Mouse (Mus musculus) testis, adult 10 weeks (tissue): Measurements from ENCODE around the gene DXBay18. TPM values are rescaled to one million over a fixed set of nuclear protein-coding genes. Genes with fewer than 3 reads are reported as not detected.

ENCODE experiments used
- polyA plus RNA-seq: library from polyadenylated mRNA; stranded (reverse); fragments of 350-450 nt; fragmentation: Illumina TruSeq; extraction: RNeasy Lipid Tissue Mini Kit (QIAGEN cat#74804); gene quantifications from one replicate; pipeline ENCODE4 v1.2.3, GENCODE M21; 2014; ENCODE audit warnings: low read depth, low replicate concordance

The DXBay18 gene
- polyA plus RNA-seq: 0.21 TPM

DNA sequence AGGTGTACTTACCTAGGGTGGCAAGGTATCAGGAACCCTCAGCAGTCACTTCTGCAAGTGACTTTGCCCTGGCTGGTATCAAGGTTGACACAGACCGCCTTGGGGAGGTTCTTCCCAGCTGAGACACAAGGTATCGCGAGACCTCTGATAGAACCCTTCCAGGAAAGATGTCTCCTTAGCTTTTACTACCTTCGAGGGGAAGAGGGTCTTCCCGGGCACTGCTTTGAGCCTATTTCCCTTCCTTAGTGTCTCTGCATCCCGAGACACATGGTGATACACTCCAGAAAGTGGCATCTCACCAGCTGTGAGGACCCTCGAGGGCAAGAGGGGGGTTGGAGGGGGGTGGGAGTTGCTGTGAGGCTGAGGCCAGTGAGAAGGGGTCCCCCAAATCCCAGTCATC lies at the start of gene DXBay18:
Gene DXBay18, minus strand, starts transcription at position 101 of the 400 bp plus-strand sequence.

GRCm38 (mm10) chrX:73191934-73192333 lies 42.7 kb upstream of the DXBay18 start, which contains the start of gene Xlr3b:
Gene Xlr3b (plus strand): TSS chrX:73192207.

DNA sequence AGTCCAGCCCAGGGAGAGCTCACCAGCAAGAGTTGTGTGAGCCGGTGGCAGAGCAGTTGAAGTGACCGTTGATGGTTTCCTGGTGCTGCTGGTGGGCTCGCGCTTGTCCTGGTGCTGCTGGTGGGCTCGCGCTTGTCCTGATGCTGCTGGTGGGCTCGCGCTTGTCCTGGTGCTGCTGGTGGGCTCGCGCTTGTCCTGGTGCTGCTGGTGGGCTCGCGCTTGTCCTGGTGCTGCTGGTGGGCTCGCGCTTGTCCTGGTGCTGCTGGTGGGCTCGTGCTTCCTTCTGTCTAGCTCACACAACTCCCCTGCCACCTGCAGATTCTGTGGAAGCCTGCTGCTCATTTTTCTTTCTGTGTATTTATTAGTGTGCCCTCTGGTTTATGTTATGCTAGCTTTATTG lies 27.6 kb upstream of the DXBay18 start, which contains the start of gene Spin2d:
Gene Spin2d, minus strand, starts transcription at position 101 of the 400 bp plus-strand sequence.

DNA sequence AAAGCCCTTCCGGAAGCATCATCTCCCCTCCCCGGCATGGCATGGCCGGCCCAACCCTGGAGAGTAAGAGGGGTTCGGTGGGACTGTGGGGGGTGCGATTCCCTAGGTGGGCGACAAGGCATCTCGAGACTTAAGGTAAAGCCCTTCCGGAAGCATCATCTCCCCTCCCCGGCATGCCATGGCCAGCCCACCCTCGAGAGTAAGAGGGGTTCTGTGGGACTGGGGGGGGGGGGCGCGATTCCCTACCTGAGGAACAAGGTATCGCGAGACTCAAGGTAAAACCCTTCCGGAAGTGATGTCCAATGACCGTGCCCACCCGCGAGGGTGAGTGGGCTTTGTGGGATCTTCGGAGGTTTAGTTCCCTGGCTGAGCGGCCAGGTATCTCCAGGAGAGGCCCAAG lies 754 bp downstream of the DXBay18 start, which contains the start of gene Xlr5b:
Gene Xlr5b, plus strand, starts transcription at position 301 of the 400 bp plus-strand sequence.

DNA sequence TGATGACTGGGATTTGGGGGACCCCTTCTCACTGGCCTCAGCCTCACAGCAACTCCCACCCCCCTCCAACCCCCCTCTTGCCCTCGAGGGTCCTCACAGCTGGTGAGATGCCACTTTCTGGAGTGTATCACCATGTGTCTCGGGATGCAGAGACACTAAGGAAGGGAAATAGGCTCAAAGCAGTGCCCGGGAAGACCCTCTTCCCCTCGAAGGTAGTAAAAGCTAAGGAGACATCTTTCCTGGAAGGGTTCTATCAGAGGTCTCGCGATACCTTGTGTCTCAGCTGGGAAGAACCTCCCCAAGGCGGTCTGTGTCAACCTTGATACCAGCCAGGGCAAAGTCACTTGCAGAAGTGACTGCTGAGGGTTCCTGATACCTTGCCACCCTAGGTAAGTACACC lies 32.5 kb downstream of the DXBay18 start, which contains the start of gene Gm14685:
Gene Gm14685, plus strand, starts transcription at position 301 of the 400 bp plus-strand sequence.

DNA sequence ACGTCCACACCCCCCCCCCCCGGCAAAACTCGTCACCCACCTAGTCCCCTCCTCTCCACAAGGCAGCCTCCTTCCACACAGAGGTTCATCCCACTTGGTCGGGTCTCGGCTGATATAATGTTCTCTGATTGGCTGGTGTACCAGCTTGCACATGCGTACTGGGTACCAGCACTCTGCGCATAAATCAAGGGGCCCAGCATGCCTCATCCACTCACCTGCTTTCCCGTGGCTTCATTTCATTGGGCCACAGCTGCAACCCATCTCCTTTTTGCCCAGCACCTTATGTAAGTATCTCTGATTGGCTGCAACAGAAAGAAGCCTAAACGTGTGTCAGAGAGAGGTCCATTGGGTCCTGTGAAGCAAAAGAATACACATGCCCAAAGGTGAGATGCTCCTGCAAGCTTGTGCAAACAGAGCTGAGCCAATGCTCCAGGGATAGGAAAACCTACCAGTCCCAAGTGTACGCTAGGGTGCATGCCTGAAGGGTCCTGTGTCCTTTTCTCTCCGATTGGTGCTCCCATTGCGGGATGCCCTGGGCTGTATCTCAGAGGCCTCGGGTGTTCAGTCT lies 52.2 kb downstream of the DXBay18 start, which contains the start of gene Xlr3a:
Gene Xlr3a, minus strand, starts transcription at position 155 of the 568 bp plus-strand sequence.

Other genes starting within 250 kb of the DXBay18 start
- gene Cetn2, start 231.0 kb downstream of the DXBay18 start, polyA plus RNA-seq: 33.6 TPM
- 16.9 TPM for gene Nsdhl, start 230.9 kb downstream of the DXBay18 start, polyA plus RNA-seq
- 15.4 TPM for gene Zfp185, start 162.1 kb downstream of the DXBay18 start, polyA plus RNA-seq
- gene Pnma5, start 112.3 kb downstream of the DXBay18 start, polyA plus RNA-seq: 1.9 TPM
- gene Pnma3, start 84.7 kb downstream of the DXBay18 start, polyA plus RNA-seq: 0.11 TPM
- gene Xlr4a, start 67.0 kb downstream of the DXBay18 start, polyA plus RNA-seq: 14.1 TPM
- gene Xlr3a, start 52.4 kb downstream of the DXBay18 start, polyA plus RNA-seq: 2.9 TPM
- not detected for gene Gm14685, start 32.4 kb downstream of the DXBay18 start, polyA plus RNA-seq
- gene Xlr5b, start 654 bp downstream of the DXBay18 start, polyA plus RNA-seq: 11.0 TPM
- gene Spin2d, start 27.5 kb upstream of the DXBay18 start, polyA plus RNA-seq: 0.87 TPM
- 3.6 TPM for gene Xlr3b, start 42.8 kb upstream of the DXBay18 start, polyA plus RNA-seq
- 10.5 TPM for gene Xlr4b, start 64.9 kb upstream of the DXBay18 start, polyA plus RNA-seq
- 1.8 TPM for gene F8a, start 78.8 kb upstream of the DXBay18 start, polyA plus RNA-seq
- gene Xlr4c, start 93.7 kb upstream of the DXBay18 start, polyA plus RNA-seq: 12.6 TPM
- gene Xlr3c, start 115.9 kb upstream of the DXBay18 start, polyA plus RNA-seq: 7.0 TPM
- 10.8 TPM for gene Xlr5a, start 143.5 kb upstream of the DXBay18 start, polyA plus RNA-seq
- gene Xlr5c, start 143.5 kb upstream of the DXBay18 start, polyA plus RNA-seq: 11.1 TPM
- not detected for gene Gm45015, start 187.4 kb upstream of the DXBay18 start, polyA plus RNA-seq
- 12.5 TPM for gene Zfp275, start 193.2 kb upstream of the DXBay18 start, polyA plus RNA-seq
- 0.17 TPM for gene Gm18336, start 249.3 kb upstream of the DXBay18 start, polyA plus RNA-seq